Comparison of ENCODE assay signal across 28 mouse cellular contexts in the genomic region with DNA sequence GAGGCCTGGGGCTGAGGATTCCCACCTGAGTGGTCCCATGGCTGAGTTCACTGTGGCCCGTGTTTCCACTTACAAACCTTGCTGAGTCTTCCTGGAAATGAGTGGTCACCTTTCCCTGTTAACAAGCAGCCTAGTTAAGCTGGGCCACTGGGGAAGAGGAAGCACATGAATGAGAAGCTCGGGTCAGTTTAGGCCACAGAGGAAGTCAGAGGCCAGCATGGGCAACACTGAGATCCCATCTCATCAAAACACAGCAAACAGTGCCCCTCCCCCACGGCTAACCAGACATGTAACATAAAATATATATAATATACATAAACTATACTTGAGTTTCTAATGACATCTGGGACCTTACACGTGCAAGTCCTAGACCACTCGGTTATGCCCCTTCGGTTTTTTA. TPM values are rescaled to one million over a fixed set of nuclear protein-coding genes. Genes with fewer than 3 reads are reported as not detected.
DNase-seq lines count a peak whose midpoint lies in the region; ATAC-seq and TF ChIP-seq lines count a peak whose summit lies in the region.
"Had no signal": no experiment of that assay in that cellular context is flagged by ENCODE, and none has a peak within 500 bp of the region (broad histone marks: within the 10 kb centered on the region; RNA-seq: fewer than 3 reads in every experiment).

No protein-coding gene starts in this region.

- intact Hi-C loops in heart, adult 2 months (cut with DNase I) = no loop called here
- intact Hi-C loops in heart, postnatal 14 days (cut with DNase I) = no loop called here

- DNase-seq in heart, adult 2 months = no peak
- no peak for DNase-seq in heart, postnatal 14 days
- no peak for DNase-seq in MEL (ENCODE audit: low read depth, low spot score)
- DNase-seq in spleen, postnatal 14 days (ENCODE audit: low spot score in 2 of 2) = no peak
- DNase-seq in kidney, adult 9 months = no peak
- DNase-seq: adrenal gland, postnatal 14 days; cerebellum, adult 11 months; cerebellum, postnatal 10 days; gastrocnemius, postnatal 14 days; kidney, postnatal 36 days; liver, embryonic 13.5 days; lung, adult 2 months; midbrain, embryonic 14.5 days; retina, postnatal 1 day; right cerebral cortex, postnatal 25 days; thymus, postnatal 25 days had no signal

- H3K27me3 ChIP-seq in heart, adult 2 months (ENCODE audit: control insufficient read depth, insufficient read depth, low read length) = no peaks in the 10 kb centered on the region
- H3K27me3 ChIP-seq in MEL (ENCODE audit: control insufficient read depth in 1 of 2, insufficient read depth in 2 of 2, low read length in 2 of 2) = no peaks in the 10 kb centered on the region
- H3K27me3 ChIP-seq: embryonic facial prominence, embryonic 12.5 days; forebrain, embryonic 12.5 days; hindbrain, embryonic 12.5 days; kidney, embryonic 15.5 days; neural tube, embryonic 12.5 days; stomach, embryonic 15.5 days had no signal

- no peaks in the 10 kb centered on the region for H3K36me3 ChIP-seq in heart, adult 2 months (ENCODE audit: control insufficient read depth, insufficient read depth, low read length)
- H3K36me3 ChIP-seq in MEL (ENCODE audit: control insufficient read depth in 1 of 2, insufficient read depth in 2 of 2, low read length in 2 of 2) = no peaks in the 10 kb centered on the region
- H3K36me3 ChIP-seq: embryonic facial prominence, embryonic 12.5 days; forebrain, embryonic 12.5 days; hindbrain, embryonic 12.5 days; liver, embryonic 13.5 days; neural tube, embryonic 12.5 days; stomach, embryonic 15.5 days had no signal

- no peak for TF ChIP-seq POLR2A in heart, adult 2 months (IDR thresholded peaks at IDR 0.05; ENCODE audit: insufficient read depth, low read depth, low read length)
- TF ChIP-seq POLR2A in MEL (IDR thresholded peaks at IDR 0.05; ENCODE audit: control insufficient read depth in 1 of 2, insufficient read depth in 1 of 2, low read depth in 1 of 2, low read length in 2 of 2, poor library complexity in 1 of 2) = no peak

- no peak for TF ChIP-seq EP300 in heart, adult 2 months (IDR thresholded peaks at IDR 0.05; ENCODE audit: insufficient read depth, low read depth, low read length)
- TF ChIP-seq EP300 in MEL (IDR thresholded peaks at IDR 0.05; ENCODE audit: low read depth in 1 of 2, low read length in 2 of 2) = 0 out of 4 replicates have a peak, but pooled peaks have one; percentile 7 to 14

- H3K79me2 ChIP-seq in heart, adult 2 months (replicated peaks; ENCODE audit: control insufficient read depth, insufficient read depth, low read length) = peaks cover 4% of the 10 kb centered on the region; the same call in 1 of the 2 replicates
- no peaks in the 10 kb centered on the region for H3K79me2 ChIP-seq in MEL (ENCODE audit: control insufficient read depth, insufficient read depth, low read length, poor library complexity)

- no peak overlapping the region for H3K4me3 ChIP-seq in heart, adult 2 months
- H3K4me3 ChIP-seq in MEL (ENCODE audit: control insufficient read depth in 1 of 2, insufficient read depth in 1 of 2, low read depth in 2 of 2, low read length in 2 of 2) = no peak overlapping the region
- no peak overlapping the region for H3K4me3 ChIP-seq in brown adipose tissue, adult 24 weeks (ENCODE audit: insufficient read depth, low read depth, low read length)
- H3K4me3 ChIP-seq: embryonic facial prominence, embryonic 12.5 days; erythroblast, embryonic 14.5 days; forebrain, embryonic 12.5 days; hindbrain, embryonic 12.5 days; kidney, embryonic 15.5 days; liver, embryonic 13.5 days; neural tube, embryonic 12.5 days; stomach, embryonic 15.5 days had no signal

- peak overlapping the region; percentile 28; the same call in 1 of the 2 replicates for H3K27ac ChIP-seq in heart, adult 2 months
- no peak overlapping the region for H3K27ac ChIP-seq in MEL (ENCODE audit: control insufficient read depth, low read depth, low read length)
- peak overlapping the region; percentile 38; the same call in 1 of the 2 replicates for H3K27ac ChIP-seq in brown adipose tissue, adult 24 weeks (replicated peaks; ENCODE audit: low read depth, low read length)
- H3K27ac ChIP-seq: embryonic facial prominence, embryonic 12.5 days; forebrain, embryonic 12.5 days; hindbrain, embryonic 12.5 days; kidney, embryonic 15.5 days; liver, embryonic 13.5 days; neural tube, embryonic 12.5 days; stomach, embryonic 15.5 days had no signal

- no peaks in the 10 kb centered on the region for H3K9me3 ChIP-seq in MEL (replicated peaks; ENCODE audit: insufficient read depth, low read length)
- H3K9me3 ChIP-seq: embryonic facial prominence, embryonic 12.5 days; forebrain, embryonic 12.5 days; hindbrain, embryonic 12.5 days; kidney, embryonic 15.5 days; liver, embryonic 13.5 days; neural tube, embryonic 12.5 days; stomach, embryonic 15.5 days had no signal

- TF ChIP-seq RAD21 in MEL (IDR thresholded peaks at IDR 0.05; ENCODE audit: low read depth, low read length) = no peak

- TF ChIP-seq CTCF in heart, adult 2 months (IDR thresholded peaks at IDR 0.05) = no peak
- TF ChIP-seq CTCF in MEL (IDR thresholded peaks at IDR 0.05 in 2 of 3, conservative IDR thresholded peaks at IDR 0.05 in 1 of 3; ENCODE audit: control insufficient read depth in 1 of 3, insufficient read depth in 1 of 3, low read depth in 2 of 3, low read length in 3 of 3, poor library complexity in 1 of 3, severe bottlenecking in 1 of 3) = no peak

- peaks cover 8% of the 10 kb centered on the region for H3K4me1 ChIP-seq in heart, adult 2 months (ENCODE audit: control insufficient read depth, insufficient read depth, low read length)
- H3K4me1 ChIP-seq in MEL (ENCODE audit: control insufficient read depth in 1 of 2, insufficient read depth in 2 of 2, low read length in 2 of 2) = no peaks in the 10 kb centered on the region
- peaks cover 15% of the 10 kb centered on the region for H3K4me1 ChIP-seq in brown adipose tissue, adult 24 weeks (ENCODE audit: control insufficient read depth, insufficient read depth, insufficient read length, low read length)
- H3K4me1 ChIP-seq: forebrain, embryonic 12.5 days; neural tube, embryonic 12.5 days had no signal

- H3K9ac ChIP-seq in heart, adult 2 months (ENCODE audit: low read depth, low read length) = no peak overlapping the region
- no peak overlapping the region for H3K9ac ChIP-seq in MEL (ENCODE audit: control insufficient read depth, low read depth, low read length, poor library complexity, severe bottlenecking)
- H3K9ac ChIP-seq: embryonic facial prominence, embryonic 12.5 days; forebrain, embryonic 12.5 days; hindbrain, embryonic 12.5 days; kidney, embryonic 15.5 days; liver, embryonic 13.5 days; neural tube, embryonic 12.5 days; stomach, embryonic 15.5 days had no signal

- ATAC-seq in megakaryocyte progenitor cell, adult 5-6 weeks (replicated peaks; ENCODE audit: poor library complexity) = peak; percentile 58
- ATAC-seq: intestine, postnatal 0 days had no signal

- 66% methylated on average over 6 of the region's 6 CpGs for WGBS in heart, adult 2 months

RNA-seq across cellular contexts. Expression of a gene that starts 8.2 kb away (rescaled TPM):
- 10 to 100 TPM; 21.4 to 22.7 TPM for total RNA-seq in heart, adult 2 months (2021)
- 27.3 and 37.3 TPM in 2 replicates for polyA plus RNA-seq in heart, adult 2 months (2012; rRNA removed)
- 10 to 100 TPM; 25.9 to 28.0 TPM for total RNA-seq in heart, postnatal 14 days (2021)
- 8.0 and 9.1 TPM in 2 replicates for total RNA-seq in MEL (2012; rRNA removed)
- polyA plus RNA-seq in MEL (2012; ENCODE audit: insufficient read depth in 1 of 2, insufficient read length in 2 of 2, low read depth in 1 of 2, low replicate concordance in 2 of 2, missing spikeins in 1 of 2) = 10 to 100 TPM in 1 of 2 experiments, not detected in 1; 15.5 TPM
- polyA plus RNA-seq in brown adipose tissue, adult 24 weeks (2012; ENCODE audit: insufficient read depth, insufficient read length, missing spikeins) = 8.4 and 9.0 TPM in 2 replicates
- 11.2 and 13.4 TPM in 2 replicates for total RNA-seq in megakaryocyte progenitor cell, adult 5-6 weeks (2015)
- 11.9 and 12.3 TPM in 2 replicates for total RNA-seq in megakaryocyte progenitor cell, adult 5-6 weeks (2017)

RNA-seq across cellular contexts. Expression of a gene that starts 8.9 kb away (rescaled TPM):
- total RNA-seq in heart, adult 2 months (2021) = 10 to 100 TPM; 14.2 to 17.9 TPM
- polyA plus RNA-seq in heart, adult 2 months (2012; rRNA removed) = 35.4 and 48.4 TPM in 2 replicates
- 10 to 100 TPM; 16.7 to 21.2 TPM for total RNA-seq in heart, postnatal 14 days (2021)
- total RNA-seq in MEL (2012; rRNA removed) = 23.7 and 25.6 TPM in 2 replicates
- 10 to 100 TPM in 1 of 2 experiments, not detected in 1; 88.6 TPM for polyA plus RNA-seq in MEL (2012; ENCODE audit: insufficient read depth in 1 of 2, insufficient read length in 2 of 2, low read depth in 1 of 2, low replicate concordance in 2 of 2, missing spikeins in 1 of 2)
- 8.6 and 9.6 TPM in 2 replicates for polyA plus RNA-seq in brown adipose tissue, adult 24 weeks (2012; ENCODE audit: insufficient read depth, insufficient read length, missing spikeins)
- 15.8 and 16.2 TPM in 2 replicates for total RNA-seq in megakaryocyte progenitor cell, adult 5-6 weeks (2015)
- 25.2 and 43.2 TPM in 2 replicates for total RNA-seq in megakaryocyte progenitor cell, adult 5-6 weeks (2017)

RNA-seq across cellular contexts. Expression of a gene that starts 46.0 kb away (rescaled TPM):
- total RNA-seq in heart, adult 2 months (2021) = under 1 TPM; 0.20 to 0.42 TPM
- polyA plus RNA-seq in heart, adult 2 months (2012; rRNA removed) = not detected in 2 replicates
- total RNA-seq in heart, postnatal 14 days (2021) = not detected
- not detected in 2 replicates for total RNA-seq in MEL (2012; rRNA removed)
- polyA plus RNA-seq in MEL (2012; ENCODE audit: insufficient read depth in 1 of 2, insufficient read length in 2 of 2, low read depth in 1 of 2, low replicate concordance in 2 of 2, missing spikeins in 1 of 2) = not detected
- 2.1 and 3.2 TPM in 2 replicates for polyA plus RNA-seq in brown adipose tissue, adult 24 weeks (2012; ENCODE audit: insufficient read depth, insufficient read length, missing spikeins)
- not detected in 2 replicates for total RNA-seq in megakaryocyte progenitor cell, adult 5-6 weeks (2015)
- total RNA-seq in megakaryocyte progenitor cell, adult 5-6 weeks (2017) = not detected in 2 replicates
- total RNA-seq: heart, postnatal 10 days had no signal
- polyA plus RNA-seq: erythroblast, embryonic 14.5 days; heart, embryonic 11.5 days; hindbrain, embryonic 12.5 days; kidney, embryonic 15.5 days had no signal

RNA-seq across cellular contexts. Expression of a gene that starts 55.6 kb away (rescaled TPM):
- 1 to 10 TPM; 1.6 to 2.3 TPM for total RNA-seq in heart, adult 2 months (2021)
- polyA plus RNA-seq in heart, adult 2 months (2012; rRNA removed) = 0.85 and 1.4 TPM in 2 replicates
- total RNA-seq in heart, postnatal 14 days (2021) = 1 to 10 TPM; 1.4 to 2.3 TPM
- 0.31 TPM in 1 of 2 replicates, not detected in the other for total RNA-seq in MEL (2012; rRNA removed)
- under 1 TPM in 1 of 2 experiments, not detected in 1; 0.38 TPM for polyA plus RNA-seq in MEL (2012; ENCODE audit: insufficient read depth in 1 of 2, insufficient read length in 2 of 2, low read depth in 1 of 2, low replicate concordance in 2 of 2, missing spikeins in 1 of 2)
- 3.3 and 5.7 TPM in 2 replicates for polyA plus RNA-seq in brown adipose tissue, adult 24 weeks (2012; ENCODE audit: insufficient read depth, insufficient read length, missing spikeins)
- total RNA-seq in megakaryocyte progenitor cell, adult 5-6 weeks (2015) = 0.20 TPM in 1 of 2 replicates, not detected in the other
- 0.24 and 0.33 TPM in 2 replicates for total RNA-seq in megakaryocyte progenitor cell, adult 5-6 weeks (2017)
- polyA plus RNA-seq: erythroblast, embryonic 14.5 days had no signal

RNA-seq across cellular contexts. Expression of a gene that starts 56.5 kb away (rescaled TPM):
- 10 to 100 TPM; 12.3 to 14.6 TPM for total RNA-seq in heart, adult 2 months (2021)
- polyA plus RNA-seq in heart, adult 2 months (2012; rRNA removed) = 40.3 and 53.3 TPM in 2 replicates
- 10 to 100 TPM; 19.9 to 20.9 TPM for total RNA-seq in heart, postnatal 14 days (2021)
- 95.2 and 99.2 TPM in 2 replicates for total RNA-seq in MEL (2012; rRNA removed)
- 100 to 1,000 TPM in 1 of 2 experiments, not detected in 1; 128 TPM for polyA plus RNA-seq in MEL (2012; ENCODE audit: insufficient read depth in 1 of 2, insufficient read length in 2 of 2, low read depth in 1 of 2, low replicate concordance in 2 of 2, missing spikeins in 1 of 2)
- polyA plus RNA-seq in brown adipose tissue, adult 24 weeks (2012; ENCODE audit: insufficient read depth, insufficient read length, missing spikeins) = 6.6 and 10.9 TPM in 2 replicates
- total RNA-seq in megakaryocyte progenitor cell, adult 5-6 weeks (2015) = 52.7 and 54.9 TPM in 2 replicates
- total RNA-seq in megakaryocyte progenitor cell, adult 5-6 weeks (2017) = 33.5 and 39.1 TPM in 2 replicates
